Mouse (Mus musculus) 3T3-L1 (cell line): ENCODE results near the gene Ssxb8.
"Not testable (repeated sequence)": the region's sequence is repeated elsewhere in the genome, so short reads cannot be mapped to it uniquely, and the experiment has no call there.

Experiments
- DNase-seq: peaks from one replicate; pipeline ENCODE4 v3.0.0-alpha.2; 2015; ENCODE audit warnings: low read depth, low spot score

Ssxb8 gene

DNA sequence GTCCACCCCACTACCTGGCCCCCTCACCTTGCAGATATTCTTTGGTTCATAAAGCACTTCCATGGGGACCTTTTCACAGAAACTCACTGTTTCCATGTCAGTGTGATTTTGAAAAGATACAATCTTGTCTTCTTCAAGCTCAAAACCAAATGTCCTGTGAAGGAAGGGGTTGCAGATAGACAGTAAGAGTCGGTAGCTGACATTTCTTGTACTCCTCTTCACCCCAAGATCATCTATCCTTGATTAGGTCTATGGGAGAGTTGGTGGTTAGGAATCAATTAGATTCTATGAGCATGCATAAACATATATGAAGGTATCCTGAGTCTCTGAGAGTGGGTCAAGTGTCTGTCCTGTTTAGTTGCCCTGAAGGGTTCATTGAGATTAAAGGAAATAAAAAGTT is at the start of gene Ssxb8:
TSS of gene Ssxb8 (minus strand) at position 101 of the 400 bp plus-strand sequence.
- not testable (repeated sequence) for DNase-seq

DNA sequence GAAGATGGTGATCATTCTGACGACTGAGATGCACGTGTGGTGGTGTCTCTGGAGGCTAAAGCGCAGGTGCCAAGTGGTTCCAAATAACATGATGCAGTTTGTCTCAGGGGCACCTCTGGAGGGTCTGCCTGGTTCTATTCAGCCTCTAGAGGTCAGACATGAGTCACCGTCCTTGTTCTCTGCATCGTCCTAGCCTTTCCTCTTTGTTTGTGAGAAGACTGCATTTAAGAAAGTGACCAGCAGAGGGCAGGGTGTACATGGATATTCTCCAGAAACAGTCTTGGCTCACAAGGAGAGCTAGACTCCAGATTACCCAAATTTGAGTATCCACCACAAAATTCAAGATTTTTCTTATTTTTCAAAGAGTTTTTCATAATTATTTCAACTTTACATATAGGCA is 42.3 kb upstream of the Ssxb8 start:
- peak; percentile 87 for DNase-seq

DNA sequence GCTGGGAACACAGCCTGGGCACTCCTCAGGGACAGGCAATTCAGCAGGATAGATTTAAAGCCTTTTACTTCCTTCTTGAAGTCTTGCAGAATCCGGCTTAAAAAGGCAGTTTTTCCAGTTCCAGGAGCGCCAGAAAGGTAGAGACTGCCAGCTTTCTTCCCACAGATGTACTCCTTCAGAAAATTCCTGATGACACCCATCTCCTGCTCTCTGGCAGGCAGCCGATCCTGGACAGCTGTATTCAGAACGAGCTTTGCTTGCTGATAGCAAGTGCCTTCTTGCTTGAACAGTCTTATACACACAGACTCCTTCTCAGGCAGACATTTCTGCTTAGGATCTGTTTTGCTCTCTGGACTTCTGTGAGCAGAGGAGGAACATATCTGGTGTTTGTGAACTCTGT is 27.6 kb downstream of the Ssxb8 start:
- DNase-seq, result no peak
